Comparison of ENCODE assay signal across 10 mouse cellular contexts in the genomic region with DNA sequence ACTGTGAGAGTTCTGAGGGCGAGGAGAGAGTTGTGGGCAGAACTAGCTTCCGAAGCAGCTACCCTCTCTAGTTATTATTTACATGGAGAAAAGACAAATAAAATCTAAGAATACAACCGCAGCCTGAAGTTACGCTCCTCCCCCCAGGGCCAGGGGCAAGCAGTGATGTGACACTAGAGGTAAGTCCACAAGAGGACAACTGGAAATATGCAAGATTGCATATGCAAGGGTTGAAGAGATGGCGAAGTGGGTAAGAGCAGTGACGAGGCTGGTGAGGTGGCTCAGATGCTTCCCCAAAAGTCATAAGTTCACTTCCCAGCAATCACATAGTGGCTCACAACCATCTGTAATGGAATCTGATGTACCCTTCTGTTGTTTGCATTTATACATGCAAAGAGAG. TPM values are rescaled to one million over a fixed set of nuclear protein-coding genes. Genes with fewer than 3 reads are reported as not detected.
A peak's percentile ranks its signal among the peaks of the same experiment; 100 is the strongest.
DNase-seq lines count a peak whose midpoint lies in the region; ATAC-seq and TF ChIP-seq lines count a peak whose summit lies in the region.
"Had no signal": no experiment of that assay in that cellular context is flagged by ENCODE, and none has a peak within 500 bp of the region (broad histone marks: within the 10 kb centered on the region; RNA-seq: fewer than 3 reads in every experiment).

No protein-coding gene starts in this region.

- peaks cover 23% of the 10 kb centered on the region for H3K36me3 ChIP-seq in kidney, embryonic 15.5 days
- no peaks in the 10 kb centered on the region for H3K36me3 ChIP-seq in kidney, adult 2 months (ENCODE audit: control insufficient read depth, insufficient read depth, low read length)
- peaks cover 0 to 3% of the 10 kb centered on the region in 2 experiments; a peak in 2 of 4 replicates for H3K36me3 ChIP-seq in MEL (ENCODE audit: control insufficient read depth in 1 of 2, insufficient read depth in 2 of 2, low read length in 2 of 2)
- peaks cover 19% of the 10 kb centered on the region; the same call in 1 of the 2 replicates for H3K36me3 ChIP-seq in hindbrain, embryonic 12.5 days
- H3K36me3 ChIP-seq in midbrain, embryonic 13.5 days, result peaks cover 21% of the 10 kb centered on the region

- WGBS in kidney, embryonic 15.5 days, result 81% methylated on average over 6 of the region's 6 CpGs
- 74% methylated on average over 6 of the region's 6 CpGs for WGBS in kidney, adult 2 months
- 80% methylated on average over 6 of the region's 6 CpGs for WGBS in hindbrain, embryonic 12.5 days
- 80% methylated on average over 6 of the region's 6 CpGs for WGBS in midbrain, embryonic 13.5 days

- H3K9me3 ChIP-seq in kidney, embryonic 15.5 days (replicated peaks), result no peaks in the 10 kb centered on the region
- no peaks in the 10 kb centered on the region for H3K9me3 ChIP-seq in MEL (replicated peaks; ENCODE audit: insufficient read depth, low read length)
- H3K9me3 ChIP-seq in hindbrain, embryonic 12.5 days (replicated peaks), result no peaks in the 10 kb centered on the region
- no peaks in the 10 kb centered on the region for H3K9me3 ChIP-seq in midbrain, embryonic 13.5 days

- DNase-seq in kidney, adult 2 months, result no peak
- peak; percentile 62 for DNase-seq in MEL (ENCODE audit: low read depth, low spot score)
- no peak for DNase-seq in c-Kit-positive CD71-positive TER-119-positive erythroid progenitor cells, embryonic 14.5 days (ENCODE audit: low spot score)
- DNase-seq in kidney, postnatal 4 days, result no peak

- peak overlapping the region; percentile 52 for H3K4me2 ChIP-seq in kidney, embryonic 15.5 days
- H3K4me2 ChIP-seq in hindbrain, embryonic 12.5 days (replicated peaks), result peak overlapping the region; percentile 75; the same call in 1 of the 2 replicates
- peak overlapping the region; percentile 89 for H3K4me2 ChIP-seq in midbrain, embryonic 13.5 days (replicated peaks)

- peak overlapping the region; percentile 74 for H3K4me3 ChIP-seq in kidney, embryonic 15.5 days (replicated peaks)
- H3K4me3 ChIP-seq in kidney, adult 2 months (ENCODE audit: insufficient read depth, low read depth, low read length), result no peak overlapping the region
- H3K4me3 ChIP-seq in MEL (ENCODE audit: control insufficient read depth in 1 of 2, insufficient read depth in 1 of 2, low read depth in 2 of 2, low read length in 2 of 2), result peak overlapping the region; percentile 27 to 62
- peak overlapping the region; percentile 57 for H3K4me3 ChIP-seq in hindbrain, embryonic 12.5 days
- H3K4me3 ChIP-seq in midbrain, embryonic 13.5 days (replicated peaks), result peak overlapping the region; percentile 53

- TF ChIP-seq RAD21 in MEL (IDR thresholded peaks at IDR 0.05; ENCODE audit: low read depth, low read length), result no peak

- no peak for TF ChIP-seq EP300 in MEL (IDR thresholded peaks at IDR 0.05; ENCODE audit: low read depth in 1 of 2, low read length in 2 of 2)

- H3K9ac ChIP-seq in kidney, embryonic 15.5 days, result 0 out of 2 replicates have a peak overlapping the region, but pooled peaks have one; percentile 25
- H3K9ac ChIP-seq in MEL (ENCODE audit: control insufficient read depth, low read depth, low read length, poor library complexity, severe bottlenecking), result peak overlapping the region; percentile 50
- H3K9ac ChIP-seq in hindbrain, embryonic 12.5 days, result no peak overlapping the region
- H3K9ac ChIP-seq in midbrain, embryonic 13.5 days (replicated peaks), result no peak overlapping the region

- H3K27ac ChIP-seq in kidney, embryonic 15.5 days, result peak overlapping the region; percentile 95
- H3K27ac ChIP-seq in kidney, adult 2 months (ENCODE audit: insufficient read depth, low read depth, low read length), result no peak overlapping the region
- H3K27ac ChIP-seq in MEL (ENCODE audit: control insufficient read depth, low read depth, low read length), result peak overlapping the region; percentile 63
- H3K27ac ChIP-seq in hindbrain, embryonic 12.5 days, result peak overlapping the region; percentile 49; the same call in 1 of the 2 replicates
- no peak overlapping the region for H3K27ac ChIP-seq in midbrain, embryonic 13.5 days

- ATAC-seq in kidney, embryonic 15.5 days (replicated peaks; ENCODE audit: low FRiP score), result no peak
- ATAC-seq in hindbrain, embryonic 12.5 days (ENCODE audit: low FRiP score), result no peak
- no peak for ATAC-seq in midbrain, embryonic 13.5 days
- ATAC-seq in frontal cortex, adult (ENCODE audit: low TSS enrichment), result no peak

- TF ChIP-seq POLR2A in kidney, adult 2 months (IDR thresholded peaks at IDR 0.05; ENCODE audit: low read depth, low read length), result no peak
- TF ChIP-seq POLR2A in MEL (IDR thresholded peaks at IDR 0.05; ENCODE audit: control insufficient read depth in 1 of 2, insufficient read depth in 1 of 2, low read depth in 1 of 2, low read length in 2 of 2, poor library complexity in 1 of 2), result no peak

- H3K79me2 ChIP-seq in MEL (ENCODE audit: control insufficient read depth, insufficient read depth, low read length, poor library complexity), result peaks cover 2% of the 10 kb centered on the region; the same call in 1 of the 2 replicates

- H3K27me3 ChIP-seq in kidney, embryonic 15.5 days, result no peaks in the 10 kb centered on the region
- H3K27me3 ChIP-seq in kidney, adult 2 months (replicated peaks; ENCODE audit: control insufficient read depth, insufficient read depth, low read length), result no peaks in the 10 kb centered on the region
- H3K27me3 ChIP-seq in MEL (ENCODE audit: control insufficient read depth in 1 of 2, insufficient read depth in 2 of 2, low read length in 2 of 2), result no peaks in the 10 kb centered on the region
- no peaks in the 10 kb centered on the region for H3K27me3 ChIP-seq in hindbrain, embryonic 12.5 days
- no peaks in the 10 kb centered on the region for H3K27me3 ChIP-seq in midbrain, embryonic 13.5 days

- no peak for TF ChIP-seq CTCF in kidney, adult 2 months (conservative IDR thresholded peaks at IDR 0.05; ENCODE audit: insufficient read depth, insufficient read length, low read depth, low read length)
- no peak for TF ChIP-seq CTCF in MEL (IDR thresholded peaks at IDR 0.05 in 2 of 3, conservative IDR thresholded peaks at IDR 0.05 in 1 of 3; ENCODE audit: control insufficient read depth in 1 of 3, insufficient read depth in 1 of 3, low read depth in 2 of 3, low read length in 3 of 3, poor library complexity in 1 of 3, severe bottlenecking in 1 of 3)

- peaks cover 20% of the 10 kb centered on the region for H3K4me1 ChIP-seq in kidney, embryonic 15.5 days
- peaks cover 5% of the 10 kb centered on the region; the same call in 1 of the 2 replicates for H3K4me1 ChIP-seq in kidney, adult 2 months (ENCODE audit: control insufficient read depth, insufficient read depth, low read length)
- H3K4me1 ChIP-seq in MEL (ENCODE audit: control insufficient read depth in 1 of 2, insufficient read depth in 2 of 2, low read length in 2 of 2), result peaks cover 0 to 8% of the 10 kb centered on the region in 2 experiments; a peak in 1 of 4 replicates
- peaks cover 15% of the 10 kb centered on the region for H3K4me1 ChIP-seq in hindbrain, embryonic 12.5 days
- peaks cover 16% of the 10 kb centered on the region for H3K4me1 ChIP-seq in midbrain, embryonic 13.5 days (replicated peaks)

TF ChIP-seq in MEL, 35 proteins besides CTCF, POLR2A, EP300 and RAD21 (continues in another document):
- no peak for TF ChIP-seq ZMIZ1 (IDR thresholded peaks at IDR 0.05; ENCODE audit: low read depth, low read length)

RNA-seq across cellular contexts. Expression of gene Tomm40l, which starts 0.9 kb away (rescaled TPM):
- 35.1 and 35.4 TPM in 2 replicates for polyA plus RNA-seq in kidney, embryonic 15.5 days (2015; fragmentation: Nextera tagmentation; extraction: Ambion mirVana)
- polyA plus RNA-seq in kidney, adult 2 months (2012; rRNA removed), result 46.4 and 51.8 TPM in 2 replicates
- 38.0 and 40.7 TPM in 2 replicates for total RNA-seq in MEL (2012; rRNA removed)
- polyA plus RNA-seq in MEL (2012; ENCODE audit: insufficient read depth in 1 of 2, insufficient read length in 2 of 2, low read depth in 1 of 2, low replicate concordance in 2 of 2, missing spikeins in 1 of 2), result 10 to 100 TPM in 1 of 2 experiments, not detected in 1; 43.4 TPM
- 28.1 and 31.9 TPM in 2 replicates for polyA plus RNA-seq in hindbrain, embryonic 12.5 days (2016; fragmentation: Nextera tagmentation; extraction: Ambion mirVana)
- polyA plus RNA-seq in midbrain, embryonic 13.5 days (2015; fragmentation: Nextera tagmentation; extraction: Ambion mirVana), result 33.5 and 37.9 TPM in 2 replicates

RNA-seq across cellular contexts. Expression of gene Apoa2, which starts 1.7 kb away (rescaled TPM):
- 45.5 and 97.5 TPM in 2 replicates for polyA plus RNA-seq in kidney, embryonic 15.5 days (2015; fragmentation: Nextera tagmentation; extraction: Ambion mirVana)
- 19.8 and 20.8 TPM in 2 replicates for polyA plus RNA-seq in kidney, adult 2 months (2012; rRNA removed)
- total RNA-seq in MEL (2012; rRNA removed), result not detected in 2 replicates
- polyA plus RNA-seq in MEL (2012; ENCODE audit: insufficient read depth in 1 of 2, insufficient read length in 2 of 2, low read depth in 1 of 2, low replicate concordance in 2 of 2, missing spikeins in 1 of 2), result under 1 TPM in 1 of 2 experiments, not detected in 1; 0.15 TPM
- polyA plus RNA-seq in hindbrain, embryonic 12.5 days (2016; fragmentation: Nextera tagmentation; extraction: Ambion mirVana), result 2.7 and 4.2 TPM in 2 replicates
- polyA plus RNA-seq in midbrain, embryonic 13.5 days (2015; fragmentation: Nextera tagmentation; extraction: Ambion mirVana), result 2.6 and 5.1 TPM in 2 replicates
- total RNA-seq: neutrophil, adult 5-6 weeks had no signal

RNA-seq across cellular contexts. Expression of gene Nr1i3, which starts 9.4 kb away (rescaled TPM):
- polyA plus RNA-seq in kidney, embryonic 15.5 days (2015; fragmentation: Nextera tagmentation; extraction: Ambion mirVana), result 0.26 and 0.81 TPM in 2 replicates
- 0.48 and 0.67 TPM in 2 replicates for polyA plus RNA-seq in kidney, adult 2 months (2012; rRNA removed)
- 1.4 and 1.7 TPM in 2 replicates for total RNA-seq in MEL (2012; rRNA removed)
- under 1 TPM in 1 of 2 experiments, not detected in 1; 0.24 TPM for polyA plus RNA-seq in MEL (2012; ENCODE audit: insufficient read depth in 1 of 2, insufficient read length in 2 of 2, low read depth in 1 of 2, low replicate concordance in 2 of 2, missing spikeins in 1 of 2)
- polyA plus RNA-seq in hindbrain, embryonic 12.5 days (2016; fragmentation: Nextera tagmentation; extraction: Ambion mirVana), result 0.15 and 0.39 TPM in 2 replicates
- polyA plus RNA-seq in midbrain, embryonic 13.5 days (2015; fragmentation: Nextera tagmentation; extraction: Ambion mirVana), result 0.30 and 0.42 TPM in 2 replicates
- total RNA-seq: adrenal gland, postnatal 25 days; neutrophil, adult 5-6 weeks had no signal

RNA-seq across cellular contexts. Expression of gene Fcer1g, which starts 11.0 kb away (rescaled TPM):
- polyA plus RNA-seq in kidney, embryonic 15.5 days (2015; fragmentation: Nextera tagmentation; extraction: Ambion mirVana), result 35.0 and 36.9 TPM in 2 replicates
- polyA plus RNA-seq in kidney, adult 2 months (2012; rRNA removed), result 35.8 and 46.8 TPM in 2 replicates
- total RNA-seq in MEL (2012; rRNA removed), result 0.36 and 0.62 TPM in 2 replicates
- 1 to 10 TPM in 1 of 2 experiments, not detected in 1; 1.1 TPM for polyA plus RNA-seq in MEL (2012; ENCODE audit: insufficient read depth in 1 of 2, insufficient read length in 2 of 2, low read depth in 1 of 2, low replicate concordance in 2 of 2, missing spikeins in 1 of 2)
- polyA plus RNA-seq in hindbrain, embryonic 12.5 days (2016; fragmentation: Nextera tagmentation; extraction: Ambion mirVana), result 22.1 and 24.1 TPM in 2 replicates
- polyA plus RNA-seq in midbrain, embryonic 13.5 days (2015; fragmentation: Nextera tagmentation; extraction: Ambion mirVana), result 20.2 and 20.8 TPM in 2 replicates

RNA-seq across cellular contexts. Expression of gene Adamts4, which starts 27.1 kb away (rescaled TPM):
- 10.7 and 11.6 TPM in 2 replicates for polyA plus RNA-seq in kidney, embryonic 15.5 days (2015; fragmentation: Nextera tagmentation; extraction: Ambion mirVana)
- 1.2 and 1.5 TPM in 2 replicates for polyA plus RNA-seq in kidney, adult 2 months (2012; rRNA removed)
- total RNA-seq in MEL (2012; rRNA removed), result not detected in 2 replicates
- polyA plus RNA-seq in MEL (2012; ENCODE audit: insufficient read depth in 1 of 2, insufficient read length in 2 of 2, low read depth in 1 of 2, low replicate concordance in 2 of 2, missing spikeins in 1 of 2), result under 1 TPM in 1 of 2 experiments, not detected in 1; 0.03 TPM
- 8.5 and 10.6 TPM in 2 replicates for polyA plus RNA-seq in hindbrain, embryonic 12.5 days (2016; fragmentation: Nextera tagmentation; extraction: Ambion mirVana)
- polyA plus RNA-seq in midbrain, embryonic 13.5 days (2015; fragmentation: Nextera tagmentation; extraction: Ambion mirVana), result 6.5 and 7.4 TPM in 2 replicates

Comparison
In these comparisons a context has a peak if more than half of its experiments do, and no peak if none do; other contexts are left out.
1. H3K27ac ChIP-seq: peak in kidney, embryonic 15.5 days (single experiment), MEL (single experiment) and hindbrain, embryonic 12.5 days (single experiment); none in kidney, adult 2 months (single experiment) and midbrain, embryonic 13.5 days (single experiment).
2. H3K9ac ChIP-seq: peak in kidney, embryonic 15.5 days (single experiment) and MEL (single experiment); none in hindbrain, embryonic 12.5 days (single experiment) and midbrain, embryonic 13.5 days (single experiment).
3. Peak in every context shown above with its lines, with median percentiles within 50 percentile points of each other: H3K4me2 ChIP-seq.